Mouse (Mus musculus): ENCODE measurements at regions not wholly inside any gene's neighbourhood (a gene's known extent, or its start where the extent isn't known, plus 50 kb on each side); places are given as distances from the start of the nearest gene placed in this dataset.

DNA sequence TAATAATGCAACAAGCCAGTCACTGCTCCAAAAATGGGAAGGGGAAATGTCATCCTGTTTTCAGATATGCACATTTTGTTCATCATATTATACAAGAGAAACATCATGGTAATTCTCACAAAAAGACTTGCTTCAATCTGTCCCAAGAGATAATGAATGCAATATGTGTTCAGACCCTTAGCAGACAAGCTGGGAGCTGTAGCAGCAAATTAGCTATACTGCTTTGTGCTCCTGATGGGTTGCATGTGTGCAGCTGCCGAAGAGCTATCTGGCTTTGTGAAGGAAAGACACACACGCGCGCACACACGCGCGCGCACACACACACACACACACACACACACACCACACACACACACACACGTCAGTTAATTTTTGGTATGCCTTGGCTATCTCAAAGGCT is 441.9 kb downstream of the Tm4sf1 start:
- 95% methylated on average over 9 of the region's 9 CpGs for WGBS

DNA sequence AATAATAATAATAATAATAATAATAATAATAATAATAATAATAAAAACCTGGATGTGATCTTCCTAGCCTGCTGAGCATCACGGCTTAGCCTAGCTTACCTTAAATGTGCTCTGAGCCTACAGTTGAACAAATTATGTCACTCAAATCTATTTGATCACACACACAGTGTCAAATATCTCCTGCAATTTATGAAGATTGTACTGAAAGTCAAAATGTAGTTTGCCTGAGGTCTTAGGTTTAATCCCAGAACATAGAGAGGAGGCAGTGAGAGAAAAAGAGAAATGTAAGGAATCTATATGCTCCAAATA is 456.4 kb downstream of the Tm4sf1 start:
- no peaks in the 10 kb centered on the region for H3K4me1 ChIP-seq (ENCODE audit: control insufficient read depth, insufficient read depth, low read length)
- WGBS, result 85% methylated on average over 1 of the region's 1 CpGs
- H3K4me3 ChIP-seq (ENCODE audit: insufficient read depth, low read depth, low read length), result no peak overlapping the region
- TF ChIP-seq POLR2A (IDR thresholded peaks at IDR 0.05; ENCODE audit: extremely low read depth, insufficient read depth, low read length) (no peak), CTCF (IDR thresholded peaks at IDR 0.05; ENCODE audit: low read depth, low read length) (no peak)
- no peaks in the 10 kb centered on the region for H3K36me3 ChIP-seq (ENCODE audit: control insufficient read depth, insufficient read depth, low read length)
- no peak for DNase-seq (ENCODE audit: extremely low read depth, low read depth, low spot score)
- H3K27ac ChIP-seq (replicated peaks; ENCODE audit: insufficient read depth, low read depth, low read length), result no peak overlapping the region
- H3K27me3 ChIP-seq (ENCODE audit: control insufficient read depth, insufficient read depth, low read length), result no peaks in the 10 kb centered on the region
- no peak overlapping the region for H3K9ac ChIP-seq (ENCODE audit: low read depth, low read length)
- no peaks in the 10 kb centered on the region for H3K79me2 ChIP-seq (ENCODE audit: control insufficient read depth, insufficient read depth, low read length)

More for the DNA sequence above, 441.9 kb downstream of the Tm4sf1 start:
- Histone ChIP-seq H3K79me2 (ENCODE audit: control insufficient read depth, insufficient read depth, low read length) (no peaks in the 10 kb centered on the region), H3K27ac (replicated peaks; ENCODE audit: insufficient read depth, low read depth, low read length) (no peak overlapping the region), H3K27me3 (ENCODE audit: control insufficient read depth, insufficient read depth, low read length) (no peaks in the 10 kb centered on the region), H3K36me3 (ENCODE audit: control insufficient read depth, insufficient read depth, low read length) (no peaks in the 10 kb centered on the region), H3K9ac (ENCODE audit: low read depth, low read length) (no peak overlapping the region), H3K4me3 (ENCODE audit: insufficient read depth, low read depth, low read length) (no peak overlapping the region), H3K4me1 (ENCODE audit: control insufficient read depth, insufficient read depth, low read length) (no peaks in the 10 kb centered on the region)
- TF ChIP-seq CTCF (IDR thresholded peaks at IDR 0.05; ENCODE audit: low read depth, low read length) (no peak), POLR2A (IDR thresholded peaks at IDR 0.05; ENCODE audit: extremely low read depth, insufficient read depth, low read length) (no peak)
- DNase-seq (ENCODE audit: extremely low read depth, low read depth, low spot score), result no peak

DNA sequence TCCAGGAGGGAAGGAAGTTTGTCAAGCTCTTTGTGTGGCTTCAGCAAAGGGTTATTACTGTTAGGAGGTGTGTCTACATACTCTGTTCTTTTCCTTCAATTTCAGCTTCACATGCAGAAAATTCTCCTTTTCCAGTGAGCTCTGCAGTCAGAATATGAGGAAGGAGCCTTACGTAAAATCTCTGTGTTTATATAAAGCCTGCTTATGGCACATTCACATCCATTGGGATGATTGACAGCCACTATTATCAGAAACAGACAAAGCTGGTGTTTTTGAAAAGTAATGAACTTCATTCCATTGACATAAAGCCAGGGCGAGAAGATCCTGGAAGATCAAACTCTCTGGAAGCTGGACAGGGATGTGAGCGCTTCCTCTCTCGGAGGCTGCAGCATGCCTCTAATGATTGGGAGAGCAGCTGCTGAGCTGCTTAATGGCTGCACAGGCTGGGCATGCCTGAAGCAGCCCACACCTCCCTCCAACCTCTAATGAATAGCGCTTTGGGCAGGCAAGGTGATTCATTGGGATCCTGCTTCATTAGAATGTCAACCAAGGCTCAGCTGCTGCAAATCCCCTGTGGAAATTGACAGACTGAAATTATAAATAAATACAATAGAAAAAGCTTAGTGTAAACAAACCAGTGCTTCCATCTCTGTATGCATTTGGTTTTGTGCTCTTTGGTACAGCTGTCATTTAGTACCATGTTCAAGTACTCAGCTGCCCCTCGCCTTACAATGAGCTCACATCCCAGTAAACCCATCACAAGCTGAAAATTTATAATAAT is 456.9 kb downstream of the Tm4sf1 start:
- TF ChIP-seq POLR2A (IDR thresholded peaks at IDR 0.05; ENCODE audit: extremely low read depth, insufficient read depth, low read length), result no peak
- Histone ChIP-seq H3K4me1 (ENCODE audit: control insufficient read depth, insufficient read depth, low read length) (no peaks in the 10 kb centered on the region), H3K4me3 (ENCODE audit: insufficient read depth, low read depth, low read length) (no peak overlapping the region), H3K27ac (replicated peaks; ENCODE audit: insufficient read depth, low read depth, low read length) (no peak overlapping the region), H3K79me2 (ENCODE audit: control insufficient read depth, insufficient read depth, low read length) (no peaks in the 10 kb centered on the region), H3K9ac (ENCODE audit: low read depth, low read length) (no peak overlapping the region), H3K36me3 (ENCODE audit: control insufficient read depth, insufficient read depth, low read length) (no peaks in the 10 kb centered on the region), H3K27me3 (ENCODE audit: control insufficient read depth, insufficient read depth, low read length) (no peaks in the 10 kb centered on the region)
- 72% methylated on average over 6 of the region's 6 CpGs for WGBS
- no peak for DNase-seq (ENCODE audit: extremely low read depth, low read depth, low spot score)

DNA sequence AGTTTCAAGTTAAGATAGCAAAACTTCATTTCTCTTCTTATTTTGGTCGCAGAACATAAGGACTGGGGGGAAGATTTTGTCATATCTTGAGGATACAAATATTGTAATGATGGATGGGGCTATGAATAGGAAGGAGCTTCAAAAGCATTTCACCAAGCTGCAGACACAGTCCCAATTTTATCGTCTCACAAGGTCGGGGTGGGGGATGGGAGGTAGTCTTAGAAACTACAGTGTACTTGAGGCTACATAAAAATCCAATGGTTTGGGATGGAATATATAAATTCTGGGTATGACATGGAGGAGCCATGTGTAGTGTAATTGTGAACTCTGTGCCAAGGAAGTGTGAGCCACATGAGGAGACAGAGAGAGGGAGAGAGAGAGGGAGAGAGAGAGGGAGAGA is 464.6 kb downstream of the Tm4sf1 start:
- no peak overlapping the region for H3K27ac ChIP-seq (replicated peaks; ENCODE audit: insufficient read depth, low read depth, low read length)
- H3K79me2 ChIP-seq (ENCODE audit: control insufficient read depth, insufficient read depth, low read length), result no peaks in the 10 kb centered on the region
- DNase-seq (ENCODE audit: extremely low read depth, low read depth, low spot score), result no peak
- no peaks in the 10 kb centered on the region for H3K27me3 ChIP-seq (ENCODE audit: control insufficient read depth, insufficient read depth, low read length)
- no peak overlapping the region for H3K4me3 ChIP-seq (ENCODE audit: insufficient read depth, low read depth, low read length)
- no peak overlapping the region for H3K9ac ChIP-seq (ENCODE audit: low read depth, low read length)
- TF ChIP-seq POLR2A (IDR thresholded peaks at IDR 0.05; ENCODE audit: extremely low read depth, insufficient read depth, low read length) (no peak), CTCF (IDR thresholded peaks at IDR 0.05; ENCODE audit: low read depth, low read length) (no peak)
- WGBS, result 72% methylated on average over 3 of the region's 3 CpGs
- no peaks in the 10 kb centered on the region for H3K4me1 ChIP-seq (ENCODE audit: control insufficient read depth, insufficient read depth, low read length)
- no peaks in the 10 kb centered on the region for H3K36me3 ChIP-seq (ENCODE audit: control insufficient read depth, insufficient read depth, low read length)

DNA sequence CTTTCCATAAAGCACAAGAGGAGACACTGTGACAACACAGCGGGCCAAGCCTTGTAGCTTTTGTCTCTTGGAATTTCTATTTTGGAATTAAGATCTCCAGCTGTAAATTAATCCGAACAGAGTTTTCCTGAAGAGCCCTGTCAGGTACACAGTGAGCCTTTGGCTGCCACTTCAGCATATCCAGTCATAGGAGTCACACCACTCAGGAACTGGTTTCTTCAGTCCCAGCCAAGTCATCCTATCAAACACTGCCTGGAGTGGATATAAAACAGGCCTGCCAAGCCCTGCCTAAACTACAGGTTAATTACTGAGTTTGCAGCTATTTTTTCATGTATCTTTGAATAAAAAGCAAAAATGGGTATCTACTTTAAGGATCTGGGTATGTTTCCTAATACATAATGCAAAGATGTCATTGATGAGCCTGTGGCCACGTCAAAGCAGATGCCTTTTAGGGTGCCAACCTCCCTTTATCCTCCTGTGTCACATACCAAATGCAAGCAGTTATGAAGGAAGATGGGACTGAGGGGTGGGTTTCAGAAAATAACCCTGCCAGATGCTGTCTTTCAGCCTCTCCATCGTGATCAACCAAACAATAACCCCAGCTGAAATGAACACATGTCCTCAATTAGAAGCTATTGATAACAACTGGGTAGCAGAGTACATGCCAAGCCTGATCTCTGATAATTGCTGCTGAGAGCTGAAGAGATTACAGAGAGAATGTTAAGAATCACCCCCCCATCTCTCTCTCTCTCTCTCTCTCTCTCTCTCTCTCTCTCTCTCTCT is 471.3 kb downstream of the Tm4sf1 start:
- Histone ChIP-seq H3K4me1 (ENCODE audit: control insufficient read depth, insufficient read depth, low read length) (no peaks in the 10 kb centered on the region), H3K9ac (ENCODE audit: low read depth, low read length) (no peak overlapping the region), H3K79me2 (ENCODE audit: control insufficient read depth, insufficient read depth, low read length) (no peaks in the 10 kb centered on the region), H3K27ac (replicated peaks; ENCODE audit: insufficient read depth, low read depth, low read length) (no peak overlapping the region), H3K36me3 (ENCODE audit: control insufficient read depth, insufficient read depth, low read length) (no peaks in the 10 kb centered on the region), H3K27me3 (ENCODE audit: control insufficient read depth, insufficient read depth, low read length) (no peaks in the 10 kb centered on the region), H3K4me3 (ENCODE audit: insufficient read depth, low read depth, low read length) (no peak overlapping the region)
- WGBS, result 66% methylated on average over 4 of the region's 4 CpGs
- TF ChIP-seq POLR2A (IDR thresholded peaks at IDR 0.05; ENCODE audit: extremely low read depth, insufficient read depth, low read length), result no peak
- TF ChIP-seq CTCF (IDR thresholded peaks at IDR 0.05; ENCODE audit: low read depth, low read length), result no peak
- no peak for DNase-seq (ENCODE audit: extremely low read depth, low read depth, low spot score)

DNA sequence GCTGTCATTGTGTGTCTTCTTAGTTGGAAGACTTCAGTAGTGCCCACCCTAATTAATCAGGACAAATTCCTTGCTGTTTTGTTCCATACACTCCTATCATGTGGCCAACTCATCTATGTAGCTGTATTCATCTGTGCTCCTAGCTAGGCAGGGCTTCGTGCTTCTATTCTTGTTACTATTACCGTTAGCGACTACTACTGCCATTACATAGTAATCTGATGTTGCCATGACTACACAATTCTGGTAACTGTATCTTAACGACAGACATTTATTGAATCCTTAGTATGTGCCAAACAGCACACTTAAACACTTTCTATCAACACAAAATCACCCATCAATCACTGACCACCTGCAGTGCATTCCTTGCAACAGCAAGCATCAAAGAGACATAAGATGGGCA is 477.6 kb downstream of the Tm4sf1 start:
- Histone ChIP-seq H3K36me3 (ENCODE audit: control insufficient read depth, insufficient read depth, low read length) (no peaks in the 10 kb centered on the region), H3K9ac (ENCODE audit: low read depth, low read length) (no peak overlapping the region), H3K4me3 (ENCODE audit: insufficient read depth, low read depth, low read length) (no peak overlapping the region), H3K4me1 (ENCODE audit: control insufficient read depth, insufficient read depth, low read length) (no peaks in the 10 kb centered on the region), H3K79me2 (ENCODE audit: control insufficient read depth, insufficient read depth, low read length) (no peaks in the 10 kb centered on the region), H3K27ac (replicated peaks; ENCODE audit: insufficient read depth, low read depth, low read length) (no peak overlapping the region), H3K27me3 (ENCODE audit: control insufficient read depth, insufficient read depth, low read length) (no peaks in the 10 kb centered on the region)
- 86% methylated on average over 4 of the region's 4 CpGs for WGBS
- no peak for TF ChIP-seq CTCF (IDR thresholded peaks at IDR 0.05; ENCODE audit: low read depth, low read length)
- no peak for TF ChIP-seq POLR2A (IDR thresholded peaks at IDR 0.05; ENCODE audit: extremely low read depth, insufficient read depth, low read length)
- DNase-seq (ENCODE audit: extremely low read depth, low read depth, low spot score), result no peak

Data from liver, adult 2 months (tissue).